Mouse (Mus musculus) C2C12 (cell line): ENCODE data around the gene Atox1. TPM values are rescaled to one million over a fixed set of nuclear protein-coding genes. Genes with fewer than 3 reads are reported as not detected.

Experiments
- H3K27me3 ChIP-seq: one replicate; pipeline ENCODE4 v1.6.1; 2011; ENCODE audit not compliant: control insufficient read depth, insufficient read depth, insufficient read length
- H3K36me3 ChIP-seq: one replicate; pipeline ENCODE4 v1.6.1; 2011; ENCODE audit not compliant: control insufficient read depth, insufficient read depth
- H3K4me3 ChIP-seq: one replicate; pipeline ENCODE4 v1.5.1; 2011; ENCODE audit warnings: mild to moderate bottlenecking, control low read depth; ENCODE audit not compliant: poor library complexity, insufficient read depth, severe bottlenecking
- H3K79me2 ChIP-seq: one replicate; pipeline ENCODE4 v1.6.1; 2011; ENCODE audit not compliant: control insufficient read depth, insufficient read depth
- H3K79me3 ChIP-seq: one replicate; pipeline ENCODE4 v1.6.1; 2011; ENCODE audit warnings: low read depth, control low read depth
- H3ac ChIP-seq: one replicate; pipeline ENCODE3; 2011; ENCODE audit warnings: low read depth; ENCODE audit not compliant: control insufficient read depth, insufficient read length
- CEBPB ChIP-seq: IDR thresholded peaks from one replicate; pipeline ENCODE4 v1.6.1; 2011; ENCODE audit warnings: low read depth, mild to moderate bottlenecking, control low read depth, moderate library complexity
- CTCF ChIP-seq: IDR thresholded peaks from one replicate; pipeline ENCODE4 v1.5.1; 2011; ENCODE audit not compliant: control insufficient read depth, insufficient read depth, insufficient read length
- FOSL1 ChIP-seq: IDR thresholded peaks from one replicate; pipeline ENCODE4 v1.8.0; 2011; ENCODE audit warnings: mild to moderate bottlenecking, low read length; ENCODE audit not compliant: poor library complexity, insufficient read depth, severe bottlenecking
- MAX ChIP-seq: IDR thresholded peaks from one replicate; pipeline ENCODE4 v1.6.1; 2011; ENCODE audit warnings: mild to moderate bottlenecking, control low read depth
- MYOD1 ChIP-seq: IDR thresholded peaks from one replicate; pipeline ENCODE4 v1.6.1; 2011; ENCODE audit warnings: low read depth; ENCODE audit not compliant: control insufficient read depth, insufficient read length
- MYOG ChIP-seq: IDR thresholded peaks from one replicate; pipeline ENCODE4 v1.6.1; 2011; ENCODE audit not compliant: control insufficient read depth, insufficient read length; ENCODE audit errors: extremely low read depth
- USF1 ChIP-seq: IDR thresholded peaks from one replicate; pipeline ENCODE4 v1.6.1; 2011; ENCODE audit warnings: low read depth, mild to moderate bottlenecking, control low read depth, moderate library complexity
- polyA plus RNA-seq: library from polyadenylated mRNA; unstranded; fragments of >200 nt; fragmentation: generic; extraction: Trizol; gene quantifications from one replicate; pipeline ENCODE4 v1.2.1, GENCODE M21; 2012; ENCODE audit warnings: missing spikeins

Gene Atox1
- polyA plus RNA-seq, 1 experiment: 365 TPM

GRCm38 (mm10) chr11:55460559-55461018 is 450 bp downstream of the Atox1 start:
- H3K79me3 ChIP-seq: peaks cover 33% of the 10 kb centered on the region
- no peaks in the 10 kb centered on the region for H3K27me3 ChIP-seq
- H3K36me3 ChIP-seq: no peaks in the 10 kb centered on the region
- TF ChIP-seq MYOD1: no peak
- peak; percentile 63 for TF ChIP-seq MAX
- TF ChIP-seq CTCF: peak; percentile 15
- peaks cover 49% of the 10 kb centered on the region for H3K79me2 ChIP-seq
- H3K4me3 ChIP-seq: peak overlapping the region; percentile 95
- H3ac ChIP-seq: peak overlapping the region; percentile 89

- peaks cover 55% of the 10 kb centered on the region for H3K79me2 ChIP-seq
- peaks cover 33% of the 10 kb centered on the region for H3K79me3 ChIP-seq
- peak overlapping the region; percentile 95 for H3K4me3 ChIP-seq
- TF ChIP-seq MAX: no peak
- no peak for TF ChIP-seq FOSL1
- TF ChIP-seq MYOD1: no peak
- TF ChIP-seq CTCF: no peak
- no peak for TF ChIP-seq MYOG
- TF ChIP-seq USF1: no peak
- no peak for TF ChIP-seq CEBPB
- no peaks in the 10 kb centered on the region for H3K27me3 ChIP-seq
- no peaks in the 10 kb centered on the region for H3K36me3 ChIP-seq
- H3ac ChIP-seq: peak overlapping the region; percentile 89
These were observed 1.0 kb downstream of the Atox1 start for GRCm38 (mm10) chr11:55459850-55460558.

DNA sequence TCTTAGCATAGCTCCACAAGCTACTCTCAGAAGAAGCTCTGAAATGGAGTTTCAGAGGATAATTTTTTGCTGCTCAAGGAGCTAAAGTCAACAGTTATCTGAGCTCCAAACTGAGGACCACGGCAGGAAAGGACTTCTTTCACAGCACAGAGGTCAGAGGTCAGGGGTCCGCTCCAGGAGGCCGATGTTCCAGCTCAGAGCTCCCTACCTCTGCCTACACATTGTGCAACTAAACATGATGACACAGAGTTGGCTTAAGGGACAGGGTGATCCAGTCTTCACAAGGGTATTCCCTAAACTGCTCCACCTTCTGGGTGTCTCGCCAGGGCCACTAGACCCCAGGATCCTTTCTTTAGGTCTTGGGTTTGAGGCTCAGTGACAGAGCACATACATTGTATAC is 2.5 kb downstream of the Atox1 start:
- H3K4me3 ChIP-seq: no peak overlapping the region
- no peak overlapping the region for H3ac ChIP-seq
- no peak for TF ChIP-seq MAX
- no peak for TF ChIP-seq FOSL1
- TF ChIP-seq MYOG: no peak
- no peak for TF ChIP-seq CEBPB
- no peak for TF ChIP-seq CTCF
- TF ChIP-seq MYOD1: no peak
- no peak for TF ChIP-seq USF1
- H3K27me3 ChIP-seq: no peaks in the 10 kb centered on the region
- H3K36me3 ChIP-seq: no peaks in the 10 kb centered on the region
- peaks cover 35% of the 10 kb centered on the region for H3K79me3 ChIP-seq
- H3K79me2 ChIP-seq: peaks cover 65% of the 10 kb centered on the region

- no peak for TF ChIP-seq MYOG
- TF ChIP-seq CTCF: no peak
- no peak for TF ChIP-seq USF1
- Histone ChIP-seq H3K36me3 (peaks cover 25% of the 10 kb centered on the region), H3ac (no peak overlapping the region), H3K79me2 (peaks cover 71% of the 10 kb centered on the region), H3K79me3 (peaks cover 34% of the 10 kb centered on the region), H3K27me3 (no peaks in the 10 kb centered on the region), H3K4me3 (no peak overlapping the region)
These were observed 5.9 kb downstream of the Atox1 start for GRCm38 (mm10) chr11:55455166-55455565.

GRCm38 (mm10) chr11:55453640-55454039 is 7.4 kb downstream of the Atox1 start:
- Histone ChIP-seq H3K79me2 (peaks cover 56% of the 10 kb centered on the region), H3K79me3 (peaks cover 19% of the 10 kb centered on the region), H3K27me3 (no peaks in the 10 kb centered on the region), H3K36me3 (peaks cover 40% of the 10 kb centered on the region), H3K4me3 (no peak overlapping the region), H3ac (no peak overlapping the region)
- TF ChIP-seq FOSL1: no peak
- TF ChIP-seq CTCF: no peak

- Histone ChIP-seq H3K36me3 (peaks cover 56% of the 10 kb centered on the region), H3K4me3 (no peak overlapping the region), H3K79me3 (peaks cover 4% of the 10 kb centered on the region), H3K79me2 (peaks cover 28% of the 10 kb centered on the region), H3K27me3 (no peaks in the 10 kb centered on the region), H3ac (no peak overlapping the region)
- TF ChIP-seq CEBPB (no peak), MAX (no peak), USF1 (no peak), MYOG (no peak)
These were observed 10.7 kb downstream of the Atox1 start for GRCm38 (mm10) chr11:55450311-55450710.
